In genomic region chr12:109748326-109749059, GRCm38 (mm10) we compare ENCODE assay signal across 9 mouse cellular contexts.
DNase-seq lines count a peak whose midpoint lies in the region; ATAC-seq lines count a peak whose summit lies in the region.
"Had no signal": no experiment of that assay in that cellular context is flagged by ENCODE, and none has a peak within 500 bp of the region (broad histone marks: within the 10 kb centered on the region; RNA-seq: fewer than 3 reads in every experiment).

No protein-coding gene starts in this region.

- no peak overlapping the region for H3K4me3 ChIP-seq in forebrain, embryonic 11.5 days (ENCODE audit: low read depth, low read length)
- no peak overlapping the region for H3K4me3 ChIP-seq in forebrain, embryonic 10.5 days
- H3K4me3 ChIP-seq in intestine, embryonic 14.5 days (ENCODE audit: low read depth, low read length) = no peak overlapping the region

- no peaks in the 10 kb centered on the region for H3K36me3 ChIP-seq in forebrain, embryonic 11.5 days (ENCODE audit: control insufficient read depth, insufficient read depth, low read length)
- H3K36me3 ChIP-seq in forebrain, embryonic 10.5 days (replicated peaks) = peaks cover 60% of the 10 kb centered on the region
- H3K36me3 ChIP-seq in intestine, embryonic 14.5 days (ENCODE audit: control insufficient read depth, insufficient read depth, low read length) = peaks cover 8% of the 10 kb centered on the region; the same call in 1 of the 2 replicates

- no peaks in the 10 kb centered on the region for H3K27me3 ChIP-seq in forebrain, embryonic 11.5 days (ENCODE audit: control insufficient read depth, insufficient read depth, low read length)
- H3K27me3 ChIP-seq in forebrain, embryonic 10.5 days (ENCODE audit: poor library complexity, severe bottlenecking) = 0 out of 2 replicates have a peak, but pooled peaks cover 5% of the 10 kb centered on the region
- no peaks in the 10 kb centered on the region for H3K27me3 ChIP-seq in intestine, embryonic 14.5 days (replicated peaks; ENCODE audit: control insufficient read depth, insufficient read depth, low read length)
- H3K27me3 ChIP-seq: limb, embryonic 13.5 days had no signal

- H3K27ac ChIP-seq in forebrain, embryonic 11.5 days (ENCODE audit: low read depth, low read length) = no peak overlapping the region
- H3K27ac ChIP-seq in forebrain, embryonic 10.5 days = no peak overlapping the region; the same call in 1 of the 2 replicates
- H3K27ac ChIP-seq in intestine, embryonic 14.5 days (ENCODE audit: low read depth) = peak overlapping the region; percentile 79

- WGBS in forebrain, embryonic 11.5 days = 85% methylated on average over 12 of the region's 12 CpGs
- 86% methylated on average over 12 of the region's 12 CpGs for WGBS in forebrain, embryonic 10.5 days
- 41% methylated on average over 12 of the region's 12 CpGs for WGBS in intestine, embryonic 14.5 days

- H3K9ac ChIP-seq in forebrain, embryonic 11.5 days (ENCODE audit: low read length) = no peak overlapping the region
- H3K9ac ChIP-seq in intestine, embryonic 14.5 days (ENCODE audit: low read length) = no peak overlapping the region

- no peak overlapping the region for H3K4me2 ChIP-seq in forebrain, embryonic 11.5 days (ENCODE audit: low read depth, low read length, severe bottlenecking)
- no peak overlapping the region for H3K4me2 ChIP-seq in intestine, embryonic 14.5 days (ENCODE audit: low read length)

- H3K4me1 ChIP-seq in forebrain, embryonic 11.5 days (replicated peaks; ENCODE audit: control insufficient read depth, insufficient read depth, low read length) = peaks cover 2% of the 10 kb centered on the region; the same call in 1 of the 2 replicates
- H3K4me1 ChIP-seq in forebrain, embryonic 10.5 days = peaks cover 35% of the 10 kb centered on the region
- H3K4me1 ChIP-seq in intestine, embryonic 14.5 days (replicated peaks; ENCODE audit: control insufficient read depth, insufficient read depth, low read length) = peaks cover 51% of the 10 kb centered on the region

- no peaks in the 10 kb centered on the region for H3K9me3 ChIP-seq in forebrain, embryonic 11.5 days (ENCODE audit: control insufficient read depth, low read length)
- no peaks in the 10 kb centered on the region for H3K9me3 ChIP-seq in forebrain, embryonic 10.5 days
- no peaks in the 10 kb centered on the region for H3K9me3 ChIP-seq in intestine, embryonic 14.5 days (ENCODE audit: control insufficient read depth, low read length)
- H3K9me3 ChIP-seq: limb, embryonic 13.5 days had no signal

- peak; percentile 39 for DNase-seq in forebrain, embryonic 11.5 days (ENCODE audit: low spot score)
- no peak for DNase-seq in forebrain, embryonic 10.5 days (ENCODE audit: extremely low spot score, low spot score)
- DNase-seq in brain, adult 2 months (ENCODE audit: low read depth, low spot score) = peak; percentile 69
- peak; percentile 61 for DNase-seq in intestine, embryonic 14.5 days (ENCODE audit: low spot score)
- DNase-seq in lung, postnatal 14 days = peak; percentile 7
- DNase-seq in spleen, postnatal 36 days (ENCODE audit: low spot score in 2 of 2) = no peak
- DNase-seq in urinary bladder, postnatal 10 days (ENCODE audit: low spot score) = no peak

- no peak for ATAC-seq in forebrain, embryonic 11.5 days (replicated peaks; ENCODE audit: low FRiP score)
- ATAC-seq in intestine, embryonic 14.5 days (replicated peaks; ENCODE audit: low FRiP score, low TSS enrichment, low read depth) = no peak
- ATAC-seq in erythroid progenitor cell, adult 5-6 weeks (replicated peaks; ENCODE audit: low FRiP score, poor library complexity, severe bottlenecking) = no peak

Comparison
In these comparisons a context has a peak if more than half of its experiments do, and no peak if none do; other contexts are left out.
1. DNase-seq: peak in forebrain, embryonic 11.5 days (single experiment), brain, adult 2 months (single experiment), intestine, embryonic 14.5 days (single experiment) and lung, postnatal 14 days (single experiment); none in forebrain, embryonic 10.5 days (single experiment), spleen, postnatal 36 days (0 of 2) and urinary bladder, postnatal 10 days (single experiment).